Mouse (Mus musculus): ENCODE results near the gene Hspa1a.

GRCm38 (mm10) chr17:35016376-35016775 is 44.4 kb upstream of the Hspa1a start, which contains the start of gene Vwa7:
- TF ChIP-seq CTCF (IDR thresholded peaks at IDR 0.05; ENCODE audit: low read depth, low read length) (no peak), POLR2A (IDR thresholded peaks at IDR 0.05; ENCODE audit: insufficient read depth, low read length) (no peak), EP300 (IDR thresholded peaks at IDR 0.05; ENCODE audit: insufficient read depth, low read depth, low read length) (no peak)

Measured in ES-Bruce4 (cell line).